Mouse (Mus musculus) hindbrain, postnatal 0 days (tissue): ENCODE data around the gene Clec4g. TPM values are rescaled to one million over a fixed set of nuclear protein-coding genes. Genes with fewer than 3 reads are reported as not detected.

Experiments used
- ATAC-seq: fragments of 200-750 bp; cut with Nextera tagmentation; 2 replicates; pipeline ENCODE4 v1.8.0; 2017; ENCODE audit warnings: mild to moderate bottlenecking, moderate TSS enrichment, moderate library complexity
- DNase-seq: peaks from one replicate; pipeline ENCODE4 v3.0.0-alpha.2; 2015; ENCODE audit warnings: low spot score
- H3K27ac ChIP-seq: fragments of 300-500 bp; sonication (generic); 2 replicates; pipeline ENCODE4 v1.5.1; 2014; ENCODE audit warnings: mild to moderate bottlenecking
- H3K27me3 ChIP-seq: fragments of 300-500 bp; sonication (generic); 2 replicates; pipeline ENCODE4 v1.6.1; 2014; ENCODE audit warnings: low read length, mixed read lengths; ENCODE audit not compliant: insufficient read depth
- H3K36me3 ChIP-seq: fragments of 300-500 bp; sonication (generic); 2 replicates; pipeline ENCODE4 v1.6.1; 2014; ENCODE audit warnings: low read length, mixed read lengths; ENCODE audit not compliant: insufficient read depth
- H3K4me1 ChIP-seq: fragments of 300-500 bp; sonication (generic); 2 replicates; pipeline ENCODE4 v1.6.1; 2014; ENCODE audit warnings: antibody characterized with exemption, low read length, mixed read lengths; ENCODE audit not compliant: insufficient read depth
- H3K4me2 ChIP-seq: fragments of 300-500 bp; sonication (generic); 2 replicates; pipeline ENCODE4 v1.6.1; 2014; ENCODE audit warnings: low read depth, mild to moderate bottlenecking, low read length, moderate library complexity, mixed read lengths
- H3K4me3 ChIP-seq: fragments of 300-500 bp; sonication (generic); 2 replicates; pipeline ENCODE4 v1.5.1; 2014; ENCODE audit warnings: low read length
- H3K9ac ChIP-seq: fragments of 300-500 bp; sonication (generic); replicated peaks from 2 replicates; pipeline ENCODE4 v1.6.1; 2014; ENCODE audit warnings: mild to moderate bottlenecking, low read length, moderate library complexity, mixed read lengths
- H3K9me3 ChIP-seq: fragments of 300-500 bp; sonication (generic); 2 replicates; pipeline ENCODE4 v1.6.1; 2016; ENCODE audit warnings: low read length, mixed read lengths
- CTCF ChIP-seq: IDR thresholded peaks from 2 replicates; pipeline ENCODE4 v1.5.1; 2016; ENCODE audit warnings: antibody characterized with exemption, control low read depth, low read depth
- WGBS: fragments of 180-500 bp; shearing (Covaris S2); extraction: QIAGEN DNeasy Blood & Tissue Kit; methylation state at CpG from one replicate; pipeline ENCODE4 v1.1.7; 2014; 5-methylcytosine and 5-hydroxymethylcytosine counted together
- polyA plus RNA-seq: library from polyadenylated mRNA; unstranded; fragments of >200 nt; fragmentation: Nextera tagmentation; extraction: Ambion mirVana; gene quantifications from 2 replicates; pipeline ENCODE4 v1.2.1, GENCODE M21; 2015
- total RNA-seq: library from RNA; depleted of rRNA; stranded (reverse); fragments of >200 nt; gene quantifications from 2 replicates; pipeline ENCODE4 v1.2.3, GENCODE M21; 2014; rRNA removed

Clec4g gene
- total and polyA plus RNA-seq, 2 experiments from 2014 or later = not detected

- Histone ChIP-seq H3K27ac (no peak overlapping the region), H3K27me3 (no peaks in the 10 kb centered on the region), H3K9me3 (no peaks in the 10 kb centered on the region), H3K4me1 (peaks cover 15% of the 10 kb centered on the region), H3K4me2 (no peak overlapping the region), H3K9ac (no peak overlapping the region), H3K4me3 (no peak overlapping the region), H3K36me3 (peaks cover 7% of the 10 kb centered on the region; the same call in 1 of the 2 replicates)
- TF ChIP-seq CTCF = no peak
- 62% methylated on average over 3 of the region's 3 CpGs for WGBS
- ATAC-seq (no peak), DNase-seq (no peak)
Observed at GRCm38 (mm10) chr8:3674671-3675070, 45.8 kb downstream of the Clec4g start.

- H3K9ac ChIP-seq = peak within 1 kb of the TSS; percentile 61
- WGBS = under 1% methylated on average over 23 of the region's 23 CpGs
- no peaks in the 10 kb centered on the region for H3K27me3 ChIP-seq
- peak within 1 kb of the TSS; percentile 71 for H3K4me2 ChIP-seq
- DNase-seq (peak; percentile 90), ATAC-seq (peak; percentile 87)
- H3K4me1 ChIP-seq = peaks cover 5% of the 10 kb centered on the region
- H3K27ac ChIP-seq = peak within 1 kb of the TSS; percentile 82
- H3K4me3 ChIP-seq = peak within 1 kb of the TSS; percentile 44
- TF ChIP-seq CTCF = peak; percentile 95
- H3K36me3 ChIP-seq = no peaks in the 10 kb centered on the region
- no peaks in the 10 kb centered on the region for H3K9me3 ChIP-seq
Observed at GRCm38 (mm10) chr8:3671980-3672491, 48.4 kb downstream of the Clec4g start, which contains the start of gene Fcor. Fcor (minus strand) TSS chr8:3672362.

DNA sequence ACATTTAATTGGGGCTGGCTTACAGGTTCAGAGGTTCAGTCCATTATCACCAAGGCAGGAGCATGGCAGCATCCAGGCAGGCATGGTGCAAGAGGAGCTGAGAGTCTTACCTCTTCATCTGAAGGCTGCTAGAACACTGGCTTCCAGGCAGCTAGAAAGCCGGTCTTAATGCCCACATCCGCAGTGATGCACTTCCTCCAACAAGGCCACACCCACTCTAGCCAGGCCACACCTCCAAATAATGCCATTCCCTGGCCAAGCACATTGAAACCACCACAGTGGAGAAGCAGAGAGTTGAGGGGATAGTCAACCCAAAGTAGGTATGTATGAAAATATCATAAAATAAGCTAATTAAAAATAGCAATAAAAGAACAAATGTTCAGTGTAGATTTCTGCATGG is 50.1 kb downstream of the Clec4g start:
- 93% methylated on average over 2 of the region's 2 CpGs for WGBS
- ATAC-seq = no peak
- no peak overlapping the region for H3K9ac ChIP-seq

GRCm38 (mm10) chr8:3665507-3665906 is 54.9 kb downstream of the Clec4g start, which contains the start of gene Mcemp1:
Mcemp1 (plus strand) TSS chr8:3665754.
- Histone ChIP-seq H3K9ac (no peak within 1 kb of the TSS), H3K4me2 (no peak within 1 kb of the TSS), H3K4me3 (no peak within 1 kb of the TSS), H3K27ac (no peak within 1 kb of the TSS), H3K27me3 (no peaks in the 10 kb centered on the region), H3K9me3 (no peaks in the 10 kb centered on the region), H3K4me1 (no peaks in the 10 kb centered on the region), H3K36me3 (no peaks in the 10 kb centered on the region)
- ATAC-seq (no peak), DNase-seq (no peak)
- TF ChIP-seq CTCF = no peak
- WGBS = 73% methylated on average over 6 of the region's 6 CpGs

More for the DNA sequence above, 50.1 kb downstream of the Clec4g start:
- no peaks in the 10 kb centered on the region for H3K9me3 ChIP-seq
- no peak overlapping the region for H3K4me3 ChIP-seq
- TF ChIP-seq CTCF = no peak
- H3K36me3 ChIP-seq = no peaks in the 10 kb centered on the region
- peaks cover 5% of the 10 kb centered on the region for H3K4me1 ChIP-seq
- DNase-seq = no peak
- no peak overlapping the region for H3K27ac ChIP-seq
- H3K27me3 ChIP-seq = no peaks in the 10 kb centered on the region
- no peak overlapping the region for H3K4me2 ChIP-seq

DNA sequence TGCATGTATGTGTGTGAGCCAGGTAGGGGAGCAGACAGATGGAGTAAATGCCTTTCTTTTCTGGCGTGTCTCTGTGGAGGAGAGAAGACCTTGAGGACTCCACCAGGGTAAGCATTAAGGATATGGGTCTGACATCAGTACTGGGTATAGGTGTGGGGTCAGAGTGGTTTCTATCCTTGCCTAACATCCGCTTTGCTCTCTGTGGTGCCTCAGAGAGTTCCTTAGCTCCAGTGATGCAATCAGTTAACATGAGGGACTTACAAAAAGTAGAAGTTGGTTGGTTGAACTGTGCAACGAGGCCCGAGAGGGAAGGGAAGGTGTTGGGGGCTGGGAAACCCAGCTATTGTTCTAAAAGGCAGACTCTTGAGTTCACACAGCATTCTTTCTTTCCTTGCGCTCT is 56.0 kb downstream of the Clec4g start:
- TF ChIP-seq CTCF = no peak
- H3K36me3 ChIP-seq = no peaks in the 10 kb centered on the region
- no peaks in the 10 kb centered on the region for H3K27me3 ChIP-seq
- 74% methylated on average over 5 of the region's 5 CpGs for WGBS
- H3K27ac ChIP-seq = no peak overlapping the region
- ATAC-seq = no peak
- no peak overlapping the region for H3K9ac ChIP-seq
- no peak for DNase-seq
- H3K9me3 ChIP-seq = no peaks in the 10 kb centered on the region
- H3K4me3 ChIP-seq = no peak overlapping the region
- H3K4me2 ChIP-seq = no peak overlapping the region
- H3K4me1 ChIP-seq = no peaks in the 10 kb centered on the region

DNA sequence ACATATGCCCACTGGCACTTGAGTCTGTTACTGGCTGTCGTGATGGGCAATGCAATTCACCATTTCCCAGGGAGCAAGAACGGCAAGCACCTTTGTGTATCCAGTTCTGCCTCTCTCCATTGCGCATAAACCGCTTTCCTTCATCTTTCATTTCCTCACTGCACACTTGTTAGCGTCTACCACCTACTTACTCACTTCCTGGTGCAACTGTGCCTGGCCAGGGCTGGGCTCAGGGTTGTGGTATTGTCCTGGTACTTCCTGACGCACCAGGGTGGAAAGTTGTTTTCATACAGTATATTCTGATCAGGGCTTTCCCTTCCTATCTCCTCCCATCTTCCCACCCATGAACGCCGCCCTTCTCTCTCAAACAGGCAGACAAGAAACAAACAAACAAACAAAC is 59.6 kb downstream of the Clec4g start:
- no peaks in the 10 kb centered on the region for H3K9me3 ChIP-seq
- DNase-seq = no peak
- no peak overlapping the region for H3K4me2 ChIP-seq
- no peak overlapping the region for H3K27ac ChIP-seq
- no peaks in the 10 kb centered on the region for H3K4me1 ChIP-seq
- no peaks in the 10 kb centered on the region for H3K27me3 ChIP-seq
- 81% methylated on average over 8 of the region's 8 CpGs for WGBS
- ATAC-seq = no peak
- H3K4me3 ChIP-seq = no peak overlapping the region
- no peak for TF ChIP-seq CTCF
- no peaks in the 10 kb centered on the region for H3K36me3 ChIP-seq
- no peak overlapping the region for H3K9ac ChIP-seq

Other genes with a start within 250 kb of the Clec4g start
- 0.26 TPM in 1 of 2 replicates, not detected in the other for gene Tex45, start 249.8 kb downstream of the Clec4g start, total RNA-seq
- 0.57 and 0.73 TPM in 2 replicates for gene Tex45, start 249.8 kb downstream of the Clec4g start, polyA plus RNA-seq
- gene Zfp358, start 227.5 kb downstream of the Clec4g start, total RNA-seq = 98.3 and 109 TPM in 2 replicates
- gene Zfp358, start 227.5 kb downstream of the Clec4g start, polyA plus RNA-seq = 46.0 and 49.6 TPM in 2 replicates
- 113 and 140 TPM in 2 replicates for gene Mcoln1, start 220.2 kb downstream of the Clec4g start, total RNA-seq
- gene Mcoln1, start 220.2 kb downstream of the Clec4g start, polyA plus RNA-seq = 92.4 and 96.8 TPM in 2 replicates
- gene Pnpla6, start 205.3 kb downstream of the Clec4g start, total RNA-seq = 55.6 and 82.6 TPM in 2 replicates
- gene Pnpla6, start 205.3 kb downstream of the Clec4g start, polyA plus RNA-seq = 35.3 and 38.4 TPM in 2 replicates
- gene C330021F23Rik, start 152.7 kb downstream of the Clec4g start, total RNA-seq = 0.37 TPM in 1 of 2 replicates, not detected in the other
- gene C330021F23Rik, start 152.7 kb downstream of the Clec4g start, polyA plus RNA-seq = 0.26 and 0.29 TPM in 2 replicates
- gene Camsap3, start 133.4 kb downstream of the Clec4g start, total RNA-seq = 108 and 128 TPM in 2 replicates
- gene Camsap3, start 133.4 kb downstream of the Clec4g start, polyA plus RNA-seq = 34.9 and 39.1 TPM in 2 replicates
- gene Xab2, start 99.3 kb downstream of the Clec4g start, total RNA-seq = 44.2 and 47.8 TPM in 2 replicates
- gene Xab2, start 99.3 kb downstream of the Clec4g start, polyA plus RNA-seq = 32.6 and 35.7 TPM in 2 replicates
- gene Pet100, start 99.1 kb downstream of the Clec4g start, total RNA-seq = 3.7 and 16.5 TPM in 2 replicates
- 91.3 and 99.6 TPM in 2 replicates for gene Pet100, start 99.1 kb downstream of the Clec4g start, polyA plus RNA-seq
- gene Pcp2, start 95.1 kb downstream of the Clec4g start, total RNA-seq = 95.0 and 145 TPM in 2 replicates
- gene Pcp2, start 95.1 kb downstream of the Clec4g start, polyA plus RNA-seq = 78.6 and 84.4 TPM in 2 replicates
- 9.7 and 23.9 TPM in 2 replicates for gene Stxbp2, start 89.7 kb downstream of the Clec4g start, total RNA-seq
- 32.7 and 38.5 TPM in 2 replicates for gene Stxbp2, start 89.7 kb downstream of the Clec4g start, polyA plus RNA-seq
- not detected in 2 replicates for gene Retn, start 64.9 kb downstream of the Clec4g start, total RNA-seq
- 0.44 and 0.60 TPM in 2 replicates for gene Retn, start 64.9 kb downstream of the Clec4g start, polyA plus RNA-seq
- gene Mcemp1, start 54.9 kb downstream of the Clec4g start, total RNA-seq = not detected in 2 replicates
- 0.09 and 0.23 TPM in 2 replicates for gene Mcemp1, start 54.9 kb downstream of the Clec4g start, polyA plus RNA-seq
- 21.2 TPM in 1 of 2 replicates, not detected in the other for gene Fcor, start 48.3 kb downstream of the Clec4g start, total RNA-seq
- 27.0 and 27.5 TPM in 2 replicates for gene Fcor, start 48.3 kb downstream of the Clec4g start, polyA plus RNA-seq
- gene Trappc5, start 44.4 kb downstream of the Clec4g start, total RNA-seq = 53.3 and 64.8 TPM in 2 replicates
- gene Trappc5, start 44.4 kb downstream of the Clec4g start, polyA plus RNA-seq = 53.9 and 55.8 TPM in 2 replicates
- gene Fcer2a, start 26.5 kb downstream of the Clec4g start, total RNA-seq = not detected in 2 replicates
- 0.41 and 0.44 TPM in 2 replicates for gene Fcer2a, start 26.5 kb downstream of the Clec4g start, polyA plus RNA-seq
- gene Cd209a, start 28.3 kb upstream of the Clec4g start, total RNA-seq = not detected in 2 replicates
- gene Cd209a, start 28.3 kb upstream of the Clec4g start, polyA plus RNA-seq = 0.29 TPM in 1 of 2 replicates, not detected in the other
- gene Cd209e, start 133.7 kb upstream of the Clec4g start, total RNA-seq = not detected in 2 replicates
- gene Cd209e, start 133.7 kb upstream of the Clec4g start, polyA plus RNA-seq = not detected in 2 replicates
- gene Cd209d, start 157.9 kb upstream of the Clec4g start, total RNA-seq = not detected in 2 replicates
- gene Cd209d, start 157.9 kb upstream of the Clec4g start, polyA plus RNA-seq = not detected in 2 replicates
- not detected in 2 replicates for gene Cd209b, start 206.2 kb upstream of the Clec4g start, total RNA-seq
- 0.11 TPM in 1 of 2 replicates, not detected in the other for gene Cd209b, start 206.2 kb upstream of the Clec4g start, polyA plus RNA-seq
- gene Cd209c, start 234.1 kb upstream of the Clec4g start, total RNA-seq = not detected in 2 replicates
- 0.21 and 0.43 TPM in 2 replicates for gene Cd209c, start 234.1 kb upstream of the Clec4g start, polyA plus RNA-seq